Mouse (Mus musculus): ENCODE results near the gene Nlrc5.

GRCm38 (mm10) chr8:94482051-94482450, 47.9 kb downstream of the Nlrc5 start:
- TF ChIP-seq POLR2A (IDR thresholded peaks at IDR 0.05; ENCODE audit: control insufficient read depth, extremely low read depth, insufficient read depth, low read length, poor library complexity), result no peak
- TF ChIP-seq CTCF (IDR thresholded peaks at IDR 0.05; ENCODE audit: borderline replicate concordance, control insufficient read depth, extremely low read depth, insufficient read depth, low read length, poor library complexity), result no peak

Measured in thymus, adult 2 months (tissue).